Mouse (Mus musculus): ENCODE results near the gene Foxred2.

The Foxred2 gene

GRCm38 (mm10) chr15:77945711-77946110, 10.8 kb downstream of the Foxred2 start:
- DNase-seq (ENCODE audit: low spot score) = no peak

- no peak for DNase-seq (ENCODE audit: low spot score)
Measured at GRCm38 (mm10) chr15:77941563-77941962, 15.0 kb downstream of the Foxred2 start.

- no peak for DNase-seq (ENCODE audit: low spot score)
Measured at GRCm38 (mm10) chr15:77938516-77938915, 18.0 kb downstream of the Foxred2 start.

GRCm38 (mm10) chr15:77935673-77936375, 20.7 kb downstream of the Foxred2 start:
- no peak for DNase-seq (ENCODE audit: low spot score)

GRCm38 (mm10) chr15:77934968-77935367, 21.6 kb downstream of the Foxred2 start:
- DNase-seq (ENCODE audit: low spot score) = no peak

DNA sequence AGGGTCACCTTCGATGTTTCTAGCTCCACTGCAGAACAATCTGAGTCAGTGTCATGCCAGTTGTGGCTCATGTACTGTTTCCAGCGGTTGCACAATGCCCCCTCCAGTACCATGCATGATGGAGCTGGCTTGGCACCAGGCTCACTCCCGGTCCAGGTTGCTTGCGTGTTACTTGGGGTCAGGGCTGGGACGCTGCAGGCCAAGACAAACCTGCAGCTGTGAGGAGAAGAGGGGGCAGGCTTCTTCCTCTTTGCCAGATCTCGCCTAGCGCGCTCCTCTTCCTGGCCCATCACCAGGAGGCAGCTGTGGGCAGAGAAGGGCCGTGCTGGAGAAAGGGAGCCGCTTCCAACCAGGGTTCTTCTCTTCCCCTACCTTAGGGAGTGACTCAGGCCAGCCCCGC, 22.2 kb downstream of the Foxred2 start:
- DNase-seq (ENCODE audit: low spot score) = peak; percentile 30

GRCm38 (mm10) chr15:77933770-77934169, 22.8 kb downstream of the Foxred2 start:
- DNase-seq (ENCODE audit: low spot score) = peak; percentile 97

- DNase-seq (ENCODE audit: low spot score) = no peak
Measured at GRCm38 (mm10) chr15:77933222-77933621, 23.3 kb downstream of the Foxred2 start.

GRCm38 (mm10) chr15:77931689-77932016, 24.9 kb downstream of the Foxred2 start:
- DNase-seq (ENCODE audit: low spot score) = no peak

GRCm38 (mm10) chr15:77930986-77931688, 25.4 kb downstream of the Foxred2 start:
- DNase-seq (ENCODE audit: low spot score) = no peak

DNA sequence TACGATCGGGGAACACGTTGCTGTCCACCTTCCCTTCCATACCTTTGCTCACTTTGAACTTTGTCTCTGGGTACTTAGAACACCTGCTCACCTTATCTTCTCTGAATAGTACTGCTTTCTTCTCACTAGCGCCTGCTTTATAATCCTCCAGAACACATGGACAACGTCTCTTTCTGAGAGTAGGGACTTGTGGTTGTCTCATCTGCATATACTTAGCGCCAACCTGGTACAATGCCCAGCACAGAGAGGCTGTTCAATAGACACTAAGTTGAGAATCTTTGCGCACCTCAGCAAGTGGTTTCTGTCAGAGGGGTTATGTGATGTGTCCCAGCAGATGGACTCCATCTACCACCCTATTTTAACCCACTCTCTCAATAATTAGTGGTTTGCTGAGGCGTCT, 26.7 kb downstream of the Foxred2 start:
- no peak for DNase-seq (ENCODE audit: low spot score)

DNA sequence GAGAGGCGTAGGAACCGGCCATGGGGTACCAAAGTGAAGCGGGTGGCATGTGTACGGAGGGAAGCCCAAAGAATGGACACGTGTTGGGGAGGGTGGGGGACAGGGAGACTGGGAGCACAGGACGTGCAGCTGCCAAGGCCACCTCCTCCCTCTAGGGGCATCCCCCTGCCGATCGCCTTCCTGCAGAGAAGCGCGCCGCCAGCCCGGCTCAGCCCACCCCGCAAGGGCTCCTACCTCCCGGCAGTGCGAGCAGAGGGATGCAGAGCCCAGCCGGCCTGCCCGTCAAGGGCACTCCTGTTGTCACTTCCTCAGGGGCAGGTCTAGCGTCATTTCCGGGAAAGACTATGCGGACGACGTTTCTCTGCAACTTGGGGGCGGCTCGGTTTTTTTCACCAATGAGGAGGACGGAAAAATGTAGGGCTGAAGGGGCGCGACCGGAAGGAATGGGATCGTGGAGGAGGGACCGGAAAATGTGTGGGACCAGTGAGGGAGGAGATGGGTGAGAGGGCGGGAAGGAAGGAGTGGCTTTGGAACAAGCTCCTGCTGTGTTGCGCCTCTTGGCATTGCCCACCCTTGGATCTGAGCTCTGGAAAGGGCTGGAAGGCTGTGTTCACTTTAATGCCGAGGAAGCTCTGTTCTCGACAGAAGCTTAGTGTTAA, 27.7 kb downstream of the Foxred2 start, which contains the start of gene Txn2:
Gene Txn2 (minus strand): TSS at position 334 of the 659 bp plus-strand sequence.
- peak; percentile 92 for DNase-seq (ENCODE audit: low spot score)

DNA sequence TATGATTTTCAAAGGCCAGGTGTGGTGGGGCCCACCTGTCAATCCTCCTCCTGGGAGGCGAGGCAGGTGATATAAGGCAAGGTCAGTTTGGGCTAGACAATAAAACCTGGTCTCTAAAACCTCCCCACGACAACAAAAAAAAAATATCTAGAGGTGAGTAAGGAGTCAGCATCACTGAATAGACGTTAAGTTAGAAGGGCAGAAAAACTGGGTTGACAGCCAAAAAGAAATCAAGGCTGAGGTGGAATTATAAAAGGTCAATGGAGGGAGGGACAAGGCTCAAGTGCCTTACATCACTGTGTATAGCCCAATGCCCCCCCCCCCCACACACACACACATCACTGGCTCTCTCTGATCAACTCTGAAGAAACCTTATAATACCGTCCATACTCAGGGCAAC, 28.4 kb downstream of the Foxred2 start:
- DNase-seq (ENCODE audit: low spot score) = no peak

GRCm38 (mm10) chr15:77926921-77927320, 29.6 kb downstream of the Foxred2 start:
- DNase-seq (ENCODE audit: low spot score) = no peak

- no peak for DNase-seq (ENCODE audit: low spot score)
Measured at GRCm38 (mm10) chr15:77925195-77925594, 31.3 kb downstream of the Foxred2 start.

DNA sequence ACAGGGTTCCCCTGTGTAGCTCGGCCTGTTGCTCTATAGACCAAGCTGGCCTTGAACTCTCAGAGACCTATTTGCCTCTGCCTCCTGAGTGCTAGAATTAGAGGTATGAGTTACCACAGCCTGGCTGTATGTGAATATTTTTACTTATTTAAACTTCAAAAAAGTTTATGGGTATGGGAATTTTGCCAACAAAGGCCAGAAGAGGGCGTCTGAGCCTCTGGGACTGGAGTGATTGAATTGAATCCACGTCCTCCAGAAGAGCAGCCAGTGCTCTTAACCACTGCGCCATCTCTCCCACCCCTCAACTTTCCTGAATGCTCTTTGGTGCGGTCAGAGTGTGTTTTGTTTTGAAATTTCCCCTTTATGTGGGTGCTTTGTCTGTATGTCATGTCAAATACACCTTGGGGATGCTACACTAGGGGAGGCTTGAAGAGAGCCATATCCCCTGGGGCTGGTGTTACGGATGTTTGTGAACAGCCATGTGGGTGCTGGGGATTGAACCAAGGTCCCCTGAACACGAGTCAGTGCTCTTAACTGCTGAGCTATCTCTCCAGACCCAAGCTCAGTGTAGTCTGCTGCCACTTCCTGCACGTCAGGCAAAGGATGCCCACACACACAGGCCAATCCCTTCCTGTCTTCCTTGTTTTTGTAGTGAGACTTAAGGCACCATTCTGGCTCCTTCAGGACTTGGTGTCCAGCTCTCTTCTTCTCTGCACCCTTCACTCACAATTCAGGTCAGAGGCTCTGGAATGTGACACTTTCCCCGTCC, 33.1 kb downstream of the Foxred2 start:
- no peak for DNase-seq (ENCODE audit: low spot score)

- no peak for DNase-seq (ENCODE audit: low spot score)
Measured at GRCm38 (mm10) chr15:77922710-77923109, 33.8 kb downstream of the Foxred2 start.

DNA sequence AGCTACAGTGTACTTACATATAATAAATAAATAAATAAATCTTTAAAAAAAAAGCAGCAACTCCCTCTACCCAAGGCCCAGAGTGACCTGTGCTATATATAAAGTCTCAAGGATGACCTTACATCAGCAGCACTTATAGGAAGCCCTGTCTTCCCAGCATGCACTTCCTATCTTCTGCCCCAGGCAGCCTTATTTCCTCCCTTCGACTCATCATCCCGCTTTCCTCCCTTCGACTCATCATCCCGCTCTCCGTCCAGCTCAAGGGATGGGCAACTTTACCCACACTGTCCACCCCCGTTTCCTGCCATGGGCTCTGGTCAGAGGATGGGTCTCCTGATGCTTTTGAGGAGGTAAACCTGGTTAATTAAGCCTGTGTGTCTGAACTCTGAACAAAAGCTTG, 34.9 kb downstream of the Foxred2 start:
- no peak for DNase-seq (ENCODE audit: low spot score)

DNA sequence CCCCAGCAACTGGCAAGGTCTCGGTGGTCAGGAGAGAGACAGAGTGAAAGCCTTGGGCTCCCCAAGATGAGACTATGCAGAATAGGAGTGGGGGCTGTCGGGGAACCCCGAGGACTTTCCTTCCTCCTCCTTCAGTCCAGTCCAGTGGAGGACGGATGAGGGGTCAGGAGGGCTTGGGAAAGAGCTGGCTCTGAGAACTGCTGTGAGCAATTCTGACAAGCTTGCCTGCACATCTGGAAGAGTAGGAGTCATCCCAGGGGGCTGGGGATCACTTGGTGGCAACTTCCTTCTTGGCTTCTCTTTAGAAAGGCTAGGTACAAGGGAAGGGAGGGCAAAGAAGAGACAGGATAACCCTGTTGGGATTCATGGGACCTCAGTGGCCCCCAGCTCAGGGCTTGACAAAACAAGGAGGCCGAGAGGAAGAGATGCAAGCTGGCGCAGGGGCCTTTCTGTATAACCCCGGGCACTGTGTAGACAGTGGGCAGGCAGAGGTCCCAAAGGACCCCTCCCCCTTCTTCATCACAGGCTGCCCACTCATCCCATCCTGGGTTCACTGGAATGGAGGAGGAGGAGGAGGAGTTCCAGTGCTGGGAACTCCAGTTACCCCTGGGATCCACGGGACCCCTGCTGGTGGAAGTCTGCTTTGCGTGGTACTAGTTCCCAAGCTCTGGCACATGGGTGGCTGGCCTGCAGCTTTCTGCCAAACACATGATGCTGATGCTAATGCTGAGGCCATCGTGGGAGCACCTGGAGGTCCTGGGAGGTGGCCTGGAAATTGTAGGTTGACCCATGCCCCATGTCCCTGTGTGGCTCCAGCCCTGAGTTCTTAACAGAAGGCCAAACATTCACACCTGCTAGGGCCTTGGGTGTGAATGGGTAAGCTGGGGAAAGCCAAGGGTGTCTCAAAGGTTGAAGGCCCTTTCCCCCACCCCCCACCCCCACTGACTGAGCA, 35.7 kb downstream of the Foxred2 start:
- DNase-seq (ENCODE audit: low spot score) = no peak

DNA sequence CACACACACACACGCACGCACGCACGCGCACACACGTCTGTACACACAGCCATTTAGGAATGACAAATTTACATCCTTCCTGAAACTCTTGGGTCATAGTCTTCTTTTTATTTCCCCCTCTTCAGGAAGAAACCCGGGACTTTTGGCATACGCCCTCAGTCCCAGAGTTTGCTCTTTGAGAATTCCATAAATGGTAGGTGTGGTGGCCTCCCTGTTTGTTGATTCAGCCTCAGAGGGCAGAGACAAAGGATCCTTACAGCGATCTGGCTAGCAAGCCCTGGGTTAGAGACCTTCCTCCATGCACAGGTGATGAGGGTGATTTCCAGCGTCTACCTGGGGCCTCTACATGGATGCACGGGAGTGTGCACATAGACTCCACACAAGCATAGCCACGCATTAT, 37.1 kb downstream of the Foxred2 start:
- no peak for DNase-seq (ENCODE audit: low spot score)

DNA sequence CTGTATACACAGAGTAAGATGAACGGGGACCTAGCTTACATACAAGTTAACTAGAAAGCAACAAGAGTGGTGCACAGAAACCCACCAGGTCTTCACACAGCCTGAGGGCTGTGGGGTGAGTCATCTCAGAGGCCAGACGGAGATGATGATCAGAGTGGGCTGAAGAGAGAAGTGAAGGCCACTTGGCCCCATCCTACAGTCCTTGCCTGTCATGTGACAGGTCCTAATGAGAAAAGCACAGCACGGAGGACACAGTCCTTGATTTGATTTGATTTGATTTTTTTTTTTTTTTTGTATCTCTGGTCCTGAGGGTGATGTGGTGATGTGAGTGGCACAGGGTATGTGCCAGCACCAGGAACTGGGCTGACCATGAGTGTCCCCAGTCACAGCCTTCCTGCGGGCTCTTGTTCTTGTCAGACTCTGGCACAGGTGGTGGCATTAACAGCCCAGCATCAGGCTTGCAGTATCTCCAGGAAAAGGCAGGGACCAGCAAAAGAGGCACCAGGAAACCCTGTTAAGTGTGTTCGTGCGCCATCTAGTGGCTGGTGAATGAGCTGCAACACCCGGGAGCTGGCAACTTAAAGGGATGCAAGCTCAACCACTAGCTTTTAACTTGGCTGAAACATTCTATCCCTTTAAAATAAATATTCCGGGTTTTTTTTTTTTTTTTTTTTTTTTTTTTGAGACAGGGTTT, 39.5 kb downstream of the Foxred2 start:
- DNase-seq (ENCODE audit: low spot score) = peak; percentile 85

All from ovary, postnatal 36 days (tissue).